Mouse (Mus musculus) adrenal gland, adult 8-10 months (tissue): ENCODE results near the gene Camk1d. TPM values are rescaled to one million over a fixed set of nuclear protein-coding genes. Genes with fewer than 3 reads are reported as not detected.

Experiments
- DNase-seq: peaks from one replicate; pipeline ENCODE4 v3.0.0; 2022
- total RNA-seq, 4 experiments: library from RNA; stranded (reverse); gene quantifications; 2 replicates each; pipeline ENCODE4 v1.2.4; 2022

The Camk1d gene
- total RNA-seq, 4 experiments from 2014 or later: 7.3 to 13.2 (median 10.9) TPM

- DNase-seq: no peak
These were observed 4.4 kb downstream of the Camk1d start for GRCm38 (mm10) chr2:5709911-5710310.

- no peak for DNase-seq
These were observed 6.2 kb downstream of the Camk1d start for GRCm38 (mm10) chr2:5707871-5708733.

GRCm38 (mm10) chr2:5706618-5707017, 7.7 kb downstream of the Camk1d start:
- DNase-seq: no peak

DNA sequence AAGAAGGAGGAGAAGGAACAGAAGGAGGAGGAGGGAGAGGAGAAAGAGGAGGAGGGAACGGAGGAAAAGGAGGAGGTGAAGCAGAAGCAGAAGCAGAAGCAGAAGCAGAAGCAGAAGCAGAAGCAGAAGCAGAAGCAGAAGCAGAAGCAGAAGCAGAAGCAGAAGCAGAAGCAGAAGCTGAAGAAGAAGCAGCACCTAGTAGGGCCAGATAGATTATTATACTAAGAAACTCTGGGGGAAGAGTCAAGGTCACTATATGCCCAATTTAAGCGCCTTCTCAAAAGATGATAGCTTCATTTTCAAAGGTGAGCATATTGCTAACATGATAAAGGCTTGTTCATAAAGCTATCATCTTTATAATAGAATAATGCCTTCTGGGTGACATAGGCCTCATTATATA, 11.9 kb downstream of the Camk1d start:
- DNase-seq: no peak

DNA sequence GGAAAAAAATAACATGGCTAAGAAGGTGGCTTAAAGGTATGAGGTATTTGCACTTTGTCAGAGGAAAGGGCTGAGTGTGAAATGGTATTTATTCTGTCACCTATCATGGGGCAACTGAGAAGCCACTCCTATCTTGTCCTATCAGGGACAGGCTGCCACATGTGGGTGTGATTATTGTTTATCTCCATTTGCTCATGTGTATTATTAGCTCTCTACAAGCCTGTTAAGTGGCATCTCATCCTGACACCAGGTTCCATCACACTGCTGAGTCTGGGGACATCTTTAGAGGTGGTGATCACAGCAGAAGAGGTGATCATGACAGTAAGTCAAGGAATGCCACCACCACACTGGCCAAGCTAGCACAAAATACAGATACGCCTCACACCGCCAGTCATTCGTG, 13.4 kb downstream of the Camk1d start:
- DNase-seq: no peak

GRCm38 (mm10) chr2:5698451-5698850, 15.9 kb downstream of the Camk1d start:
- no peak for DNase-seq

- no peak for DNase-seq
These were observed 20.2 kb downstream of the Camk1d start for GRCm38 (mm10) chr2:5694094-5694493.

- DNase-seq: no peak
These were observed 22.6 kb downstream of the Camk1d start for GRCm38 (mm10) chr2:5691729-5692128.

GRCm38 (mm10) chr2:5683366-5683765, 30.9 kb downstream of the Camk1d start:
- no peak for DNase-seq

- DNase-seq: no peak
These were observed 32.4 kb downstream of the Camk1d start for GRCm38 (mm10) chr2:5681909-5682308.

DNA sequence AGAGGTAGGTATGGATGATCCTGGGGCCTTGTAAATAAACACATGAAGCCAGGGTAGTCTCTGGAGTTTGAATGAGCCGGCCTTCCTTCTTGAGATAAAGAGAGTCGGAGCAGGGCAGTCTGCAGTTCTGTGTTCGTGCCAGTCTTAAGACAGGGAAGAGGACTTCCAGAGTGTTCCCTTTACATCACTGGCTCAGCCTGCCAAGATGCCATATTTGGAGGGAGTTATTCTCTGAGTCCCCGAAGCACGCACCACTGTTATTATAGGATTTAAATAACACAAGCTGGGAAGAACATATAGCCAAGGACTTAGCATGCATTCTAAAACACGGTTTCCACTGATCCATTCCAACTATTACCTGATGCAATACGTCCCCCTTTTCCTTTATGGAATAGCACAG, 33.0 kb downstream of the Camk1d start:
- DNase-seq: no peak

- DNase-seq: no peak
These were observed 35.3 kb downstream of the Camk1d start for GRCm38 (mm10) chr2:5679055-5679454.

- no peak for DNase-seq
These were observed 36.8 kb downstream of the Camk1d start for GRCm38 (mm10) chr2:5677472-5677871.

- DNase-seq: no peak
These were observed 37.5 kb downstream of the Camk1d start for GRCm38 (mm10) chr2:5676786-5677185.

GRCm38 (mm10) chr2:5676143-5676483, 38.2 kb downstream of the Camk1d start:
- DNase-seq: no peak

DNA sequence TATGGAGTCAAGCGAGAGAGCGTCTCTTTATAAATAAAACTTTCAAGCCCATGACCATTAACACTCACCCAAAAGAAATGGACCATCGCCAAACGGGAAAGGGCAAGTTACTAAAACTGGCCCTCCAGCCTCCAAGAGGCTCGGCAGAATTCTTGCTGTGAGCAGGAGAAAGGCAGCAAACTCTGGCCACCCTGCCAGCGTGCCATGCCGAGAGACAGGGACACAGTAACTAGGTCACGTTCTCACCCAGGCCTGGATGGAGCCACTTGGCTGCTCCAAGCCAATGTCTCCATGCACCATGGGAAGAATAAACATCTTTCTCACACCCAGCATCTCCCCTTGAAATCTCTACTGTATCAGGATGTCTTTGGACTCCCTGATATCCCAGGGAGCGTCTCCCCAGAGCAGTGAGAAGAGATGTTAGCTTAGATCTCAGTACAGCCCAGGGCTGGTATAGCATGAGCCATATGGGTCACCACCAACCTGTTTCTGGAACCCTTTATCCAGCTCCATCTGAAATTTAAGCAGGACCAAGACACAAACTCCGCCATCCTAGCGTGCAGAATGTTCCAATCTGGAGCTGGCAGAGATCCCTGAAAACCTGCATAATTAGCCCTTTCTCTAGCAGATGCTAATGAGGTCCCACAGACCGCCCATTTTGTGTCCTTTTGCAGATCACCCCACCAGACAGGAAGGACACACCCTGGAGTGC, 38.7 kb downstream of the Camk1d start:
- peak; percentile 5 for DNase-seq

GRCm38 (mm10) chr2:5674512-5674911, 39.8 kb downstream of the Camk1d start:
- no peak for DNase-seq

GRCm38 (mm10) chr2:5673816-5674215, 40.5 kb downstream of the Camk1d start:
- DNase-seq: no peak

DNA sequence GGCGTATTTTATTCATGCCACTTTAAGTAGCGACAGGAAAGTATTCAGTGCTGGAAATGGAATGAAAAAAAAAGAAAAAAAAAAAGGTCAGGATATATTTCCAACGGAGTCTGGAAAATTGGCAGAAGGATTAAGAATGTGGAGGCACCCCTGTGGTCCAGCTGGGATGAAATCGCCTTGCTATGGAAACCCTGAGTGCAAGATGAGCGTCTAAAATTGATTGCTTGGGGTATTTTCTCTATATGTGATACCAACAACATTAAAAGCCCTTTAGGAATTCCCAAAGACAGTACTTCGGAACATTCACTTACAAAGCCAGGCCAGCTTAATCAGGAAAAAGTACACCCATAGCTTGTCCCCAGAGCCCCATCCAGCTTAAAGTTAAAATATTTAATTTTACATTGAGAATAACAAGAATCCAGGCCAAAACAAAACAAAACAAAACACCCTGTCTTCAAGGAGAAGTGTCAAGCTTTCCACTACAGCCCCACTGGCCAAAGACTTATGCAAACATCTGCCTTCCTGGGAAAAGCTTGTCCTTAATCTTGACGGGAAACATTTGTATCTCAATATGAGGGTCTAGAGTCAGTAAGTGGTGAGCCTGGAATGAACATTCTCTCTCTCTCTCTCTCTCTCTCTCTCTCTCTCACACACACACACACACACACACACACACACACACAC, 41.3 kb downstream of the Camk1d start:
- DNase-seq: no peak

- DNase-seq: no peak
These were observed 44.2 kb downstream of the Camk1d start for GRCm38 (mm10) chr2:5670146-5670545.

- DNase-seq: no peak
These were observed 44.7 kb downstream of the Camk1d start for GRCm38 (mm10) chr2:5669498-5670040.

GRCm38 (mm10) chr2:5668940-5669339, 45.4 kb downstream of the Camk1d start:
- no peak for DNase-seq

DNA sequence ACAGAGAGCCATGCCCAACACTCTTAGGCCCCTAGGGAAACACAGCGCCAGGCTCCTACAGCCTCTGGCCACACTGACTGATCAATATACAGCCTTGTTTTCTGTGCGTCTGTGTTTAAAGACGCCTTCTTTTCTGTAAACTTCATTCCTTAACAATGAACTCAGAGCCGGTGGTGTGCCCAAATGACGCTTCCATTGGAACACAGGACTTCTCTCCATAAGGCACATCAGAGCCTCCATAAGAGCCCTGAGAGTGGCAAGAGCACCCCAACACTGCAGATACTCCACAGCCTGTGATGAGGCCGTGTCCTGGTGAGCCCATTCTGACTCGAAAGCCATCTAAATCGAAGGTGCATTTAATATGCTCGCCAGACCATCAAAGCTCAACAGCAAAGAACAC, 50.8 kb downstream of the Camk1d start:
- DNase-seq: no peak
